Mouse (Mus musculus) liver, embryonic 12.5 days (tissue): ENCODE results near the gene Svs3b. TPM values are rescaled to one million over a fixed set of nuclear protein-coding genes. Genes with fewer than 3 reads are reported as not detected.
"Not testable (repeated sequence)": the region's sequence is repeated elsewhere in the genome, so short reads cannot be mapped to it uniquely, and the experiment has no call there.

ENCODE experiments used
- ATAC-seq: fragments of 200-750 bp; cut with Nextera tagmentation; 2 replicates; pipeline ENCODE4 v1.8.0; 2017; ENCODE audit warnings: moderate number of reproducible peaks, mild to moderate bottlenecking, moderate library complexity
- H3K27ac ChIP-seq: fragments of 300-500 bp; sonication (generic); 2 replicates; pipeline ENCODE4 v1.5.1; 2016; ENCODE audit warnings: mild to moderate bottlenecking
- H3K27me3 ChIP-seq: fragments of 300-500 bp; sonication (generic); replicated peaks from 2 replicates; pipeline ENCODE4 v1.6.1; 2016; ENCODE audit warnings: mild to moderate bottlenecking, moderate library complexity
- H3K36me3 ChIP-seq: fragments of 300-500 bp; sonication (generic); 2 replicates; pipeline ENCODE4 v1.6.1; 2016; ENCODE audit warnings: mild to moderate bottlenecking, moderate library complexity
- H3K4me1 ChIP-seq: fragments of 300-500 bp; sonication (generic); 2 replicates; pipeline ENCODE4 v1.6.1; 2016
- H3K4me2 ChIP-seq: fragments of 300-500 bp; sonication (generic); 2 replicates; pipeline ENCODE4 v1.6.1; 2016; ENCODE audit warnings: mild to moderate bottlenecking, moderate library complexity
- H3K4me3 ChIP-seq: fragments of 300-500 bp; sonication (generic); 2 replicates; pipeline ENCODE4 v1.5.1; 2016; ENCODE audit warnings: mild to moderate bottlenecking, moderate library complexity
- H3K9ac ChIP-seq: fragments of 300-500 bp; sonication (generic); 2 replicates; pipeline ENCODE4 v1.6.1; 2016; ENCODE audit warnings: mild to moderate bottlenecking, moderate library complexity
- H3K9me3 ChIP-seq: fragments of 300-500 bp; sonication (generic); replicated peaks from 2 replicates; pipeline ENCODE4 v1.6.1; 2016; ENCODE audit warnings: mild to moderate bottlenecking, moderate library complexity
- WGBS: fragments of 180-500 bp; shearing (Covaris S2); methylation state at CpG from one replicate; pipeline ENCODE4 v1.1.7; 2016; ENCODE audit not compliant: insufficient replicate concordance; 5-methylcytosine and 5-hydroxymethylcytosine counted together
- polyA plus RNA-seq: library from polyadenylated mRNA; unstranded; fragments of >200 nt; fragmentation: Nextera tagmentation; extraction: Ambion mirVana; gene quantifications from 2 replicates; pipeline ENCODE4 v1.2.1, GENCODE M21; 2016

The Svs3b gene
- polyA plus RNA-seq = not detected in 2 replicates

DNA sequence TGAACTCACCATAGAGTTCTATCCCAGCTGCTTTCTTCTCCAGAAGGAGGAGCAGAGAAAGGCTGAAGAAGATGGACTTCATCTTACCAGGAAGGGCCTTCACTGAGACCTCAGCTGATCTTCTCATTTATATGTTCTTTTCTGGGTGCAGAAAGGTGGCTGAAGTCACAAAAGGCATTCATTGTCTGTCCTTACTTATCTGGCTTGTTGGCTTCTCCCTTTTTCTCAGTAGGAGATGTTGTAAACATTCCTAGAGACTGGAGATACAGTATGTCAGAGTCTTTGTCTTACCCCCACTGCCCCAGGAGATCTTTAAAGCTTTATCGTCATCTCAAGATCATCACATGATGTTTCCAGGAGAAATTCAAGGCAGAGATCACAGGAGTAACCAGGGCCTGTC, at the start of gene Svs3b:
Gene Svs3b, minus strand, starts transcription at position 101 of the 400 bp plus-strand sequence.
- not testable (repeated sequence) for H3K27me3 ChIP-seq, ATAC-seq, H3K27ac ChIP-seq, H3K4me1 ChIP-seq, H3K9me3 ChIP-seq, H3K36me3 ChIP-seq, H3K4me2 ChIP-seq, H3K4me3 ChIP-seq, H3K9ac ChIP-seq
- 52% methylated on average over 1 of the region's 1 CpGs for WGBS

DNA sequence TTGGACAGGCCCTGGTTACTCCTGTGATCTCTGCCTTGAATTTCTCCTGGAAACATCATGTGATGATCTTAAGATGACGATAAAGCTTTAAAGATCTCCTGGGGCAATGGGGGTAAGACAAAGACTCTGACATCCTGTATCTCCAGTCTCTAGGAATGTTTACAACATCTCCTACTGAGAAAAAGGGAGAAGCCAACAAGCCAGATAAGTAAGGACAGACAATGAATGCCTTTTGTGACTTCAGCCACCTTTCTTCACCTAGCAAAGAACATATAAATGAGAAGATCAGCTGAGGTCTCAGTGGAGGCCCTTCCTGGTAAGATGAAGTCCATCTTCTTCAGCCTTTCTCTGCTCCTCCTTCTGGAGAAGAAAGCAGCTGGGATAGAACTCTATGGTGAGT, 32.5 kb upstream of the Svs3b start, which contains the start of gene Svs3a:
Gene Svs3a, plus strand, starts transcription at position 301 of the 400 bp plus-strand sequence.
- H3K36me3 ChIP-seq, H3K4me1 ChIP-seq, H3K9me3 ChIP-seq, H3K9ac ChIP-seq, ATAC-seq, H3K27ac ChIP-seq, H3K27me3 ChIP-seq, H3K4me3 ChIP-seq, H3K4me2 ChIP-seq: not testable (repeated sequence)
- WGBS = 55% methylated on average over 1 of the region's 1 CpGs

DNA sequence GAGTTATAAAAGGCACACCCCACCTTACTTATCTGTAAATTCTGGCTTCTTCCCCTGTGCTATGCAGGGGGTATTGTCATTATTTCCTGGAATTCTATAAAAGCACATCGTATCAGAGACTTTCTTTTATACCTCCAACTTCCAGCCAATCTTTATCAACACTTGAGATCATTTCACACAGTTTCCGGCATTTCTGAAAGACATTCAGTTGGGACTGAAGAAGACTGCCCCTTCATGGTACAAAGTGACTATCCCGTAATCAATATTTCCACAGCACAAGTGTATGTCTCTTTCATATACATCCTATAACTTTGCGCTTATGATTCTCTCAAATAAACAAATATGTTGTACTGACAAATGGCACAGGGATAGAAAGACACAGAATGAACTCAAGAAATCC, 21.9 kb upstream of the Svs3b start, which contains the start of gene Svs4:
Gene Svs4, minus strand, starts transcription at position 101 of the 400 bp plus-strand sequence.
- WGBS = 77% methylated on average over 4 of the region's 4 CpGs

DNA sequence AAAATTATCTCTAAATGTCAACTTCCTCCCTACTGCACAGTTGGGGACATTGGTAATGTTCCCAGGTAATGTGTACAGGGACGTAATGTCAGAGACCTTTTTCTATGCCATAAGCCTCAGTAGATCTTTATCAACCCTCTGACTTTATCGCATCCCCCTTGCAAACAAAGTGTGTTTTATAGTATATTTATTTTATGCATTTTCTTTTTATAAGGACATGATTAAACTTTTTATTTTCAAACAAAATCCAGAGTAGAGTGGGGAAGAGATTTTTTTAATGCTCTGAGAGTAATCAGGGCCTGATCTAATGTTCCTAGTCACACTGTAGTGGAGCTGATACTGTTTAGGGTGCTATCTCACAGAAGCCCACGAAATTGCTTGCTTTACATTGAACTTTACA, 18.1 kb downstream of the Svs3b start, which contains the start of gene Svs2:
Gene Svs2, minus strand, starts transcription at position 101 of the 400 bp plus-strand sequence.
- Histone ChIP-seq H3K4me1 (no peaks in the 10 kb centered on the region), H3K4me2 (no peak within 1 kb of the TSS), H3K36me3 (no peaks in the 10 kb centered on the region), H3K9me3 (no peaks in the 10 kb centered on the region), H3K27ac (no peak within 1 kb of the TSS), H3K4me3 (no peak within 1 kb of the TSS), H3K9ac (no peak within 1 kb of the TSS), H3K27me3 (no peaks in the 10 kb centered on the region)
- WGBS = 59% methylated on average over 3 of the region's 3 CpGs
- ATAC-seq = no peak

More for the DNA sequence above, 21.9 kb upstream of the Svs3b start, which contains the start of gene Svs4:
- no peak for ATAC-seq
- no peaks in the 10 kb centered on the region for H3K27me3 ChIP-seq
- no peak within 1 kb of the TSS for H3K9ac ChIP-seq
- H3K4me3 ChIP-seq = no peak within 1 kb of the TSS
- H3K36me3 ChIP-seq = no peaks in the 10 kb centered on the region
- H3K9me3 ChIP-seq = no peaks in the 10 kb centered on the region
- no peak within 1 kb of the TSS for H3K27ac ChIP-seq
- H3K4me1 ChIP-seq = no peaks in the 10 kb centered on the region
- no peak within 1 kb of the TSS for H3K4me2 ChIP-seq

DNA sequence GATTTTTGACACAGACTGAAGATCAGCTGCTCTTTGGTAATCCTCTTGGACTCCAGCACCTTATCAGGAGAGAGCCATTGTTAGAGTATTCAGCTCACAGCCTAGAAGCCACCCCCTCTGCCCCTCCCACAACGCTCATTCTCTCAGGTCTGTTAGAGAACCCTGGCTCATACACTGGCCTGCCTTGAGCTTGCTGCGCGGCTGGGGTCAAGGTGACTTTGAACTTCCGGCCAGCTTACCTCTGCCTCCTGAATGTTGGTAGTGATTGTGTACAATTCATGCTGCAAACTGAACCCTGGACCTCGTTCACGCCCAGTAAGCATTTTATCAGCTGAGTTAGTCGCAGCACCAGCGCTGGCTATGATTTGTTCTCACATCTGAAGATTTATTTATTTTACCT, 23.8 kb downstream of the Svs3b start:
- Histone ChIP-seq H3K9ac (no peak overlapping the region), H3K9me3 (no peaks in the 10 kb centered on the region), H3K4me2 (no peak overlapping the region), H3K4me1 (no peaks in the 10 kb centered on the region), H3K27ac (no peak overlapping the region), H3K4me3 (no peak overlapping the region), H3K36me3 (no peaks in the 10 kb centered on the region), H3K27me3 (no peaks in the 10 kb centered on the region)
- 70% methylated on average over 8 of the region's 8 CpGs for whole genome bisulfite sequencing
- no peak for ATAC-seq

DNA sequence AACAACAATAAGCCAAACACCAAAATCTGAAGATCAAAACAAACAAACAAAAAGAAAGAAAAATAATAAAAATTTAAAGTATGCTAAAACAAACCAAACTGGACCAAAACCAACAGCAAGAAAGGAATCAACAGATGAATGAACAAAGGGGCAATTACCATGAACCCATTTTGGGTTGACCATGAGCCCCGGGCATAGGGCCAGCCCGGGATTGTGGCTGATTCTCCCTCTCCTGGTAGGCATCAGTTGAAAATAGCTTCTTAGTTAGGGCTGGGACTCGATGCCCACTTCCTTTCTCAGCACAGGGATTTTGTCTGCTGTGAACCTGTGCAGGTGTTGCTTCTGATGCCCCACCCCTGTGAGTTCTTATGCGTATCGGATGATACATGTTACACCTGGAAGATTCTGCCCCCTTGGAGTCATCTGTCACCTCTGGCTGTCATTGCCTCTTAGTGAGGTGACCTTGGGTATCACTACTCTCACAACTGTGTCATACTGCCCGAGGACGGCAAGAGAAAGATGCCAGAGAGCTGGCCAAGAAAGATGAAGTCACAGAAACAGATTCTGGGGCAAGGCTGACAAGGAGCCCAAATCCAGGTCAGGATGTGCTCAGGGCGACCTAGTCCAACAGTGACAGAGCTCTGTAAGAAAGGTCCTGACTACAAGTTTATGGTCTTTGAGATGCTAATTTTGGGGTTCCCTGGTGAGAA, 27.9 kb downstream of the Svs3b start:
- 59% methylated on average over 8 of the region's 8 CpGs for WGBS
- ATAC-seq = no peak
- H3K9ac ChIP-seq = no peak overlapping the region
- no peaks in the 10 kb centered on the region for H3K27me3 ChIP-seq
- no peaks in the 10 kb centered on the region for H3K9me3 ChIP-seq
- no peak overlapping the region for H3K27ac ChIP-seq
- H3K4me1 ChIP-seq = no peaks in the 10 kb centered on the region
- H3K36me3 ChIP-seq = no peaks in the 10 kb centered on the region
- no peak overlapping the region for H3K4me2 ChIP-seq
- H3K4me3 ChIP-seq = no peak overlapping the region

DNA sequence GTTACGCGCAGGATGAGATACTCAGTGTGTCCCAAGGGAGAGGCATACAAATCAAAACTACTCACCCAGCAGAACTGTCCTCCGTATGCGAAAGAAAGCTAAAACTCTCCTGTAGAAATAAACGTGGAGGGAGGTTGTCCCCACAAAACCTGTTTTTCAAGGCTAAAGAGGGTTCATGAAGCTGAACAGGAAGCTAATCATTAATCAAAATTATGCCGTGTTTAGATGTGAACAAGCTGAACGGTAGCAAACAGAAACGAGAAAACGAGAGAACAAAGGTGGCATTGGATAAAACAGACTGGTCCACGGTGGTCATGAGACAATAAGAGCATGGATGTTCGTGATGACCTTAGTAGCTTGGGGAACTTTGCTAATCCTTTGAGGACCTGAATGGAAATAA, 34.9 kb downstream of the Svs3b start, which contains the start of gene Wfdc15b:
Gene Wfdc15b, minus strand, starts transcription at position 139 of the 400 bp plus-strand sequence.
- Histone ChIP-seq H3K27ac (no peak within 1 kb of the TSS), H3K27me3 (no peaks in the 10 kb centered on the region), H3K4me3 (no peak within 1 kb of the TSS), H3K4me1 (no peaks in the 10 kb centered on the region), H3K4me2 (no peak within 1 kb of the TSS), H3K36me3 (no peaks in the 10 kb centered on the region), H3K9me3 (no peaks in the 10 kb centered on the region), H3K9ac (no peak within 1 kb of the TSS)
- 69% methylated on average over 11 of the region's 11 CpGs for WGBS
- ATAC-seq = no peak

DNA sequence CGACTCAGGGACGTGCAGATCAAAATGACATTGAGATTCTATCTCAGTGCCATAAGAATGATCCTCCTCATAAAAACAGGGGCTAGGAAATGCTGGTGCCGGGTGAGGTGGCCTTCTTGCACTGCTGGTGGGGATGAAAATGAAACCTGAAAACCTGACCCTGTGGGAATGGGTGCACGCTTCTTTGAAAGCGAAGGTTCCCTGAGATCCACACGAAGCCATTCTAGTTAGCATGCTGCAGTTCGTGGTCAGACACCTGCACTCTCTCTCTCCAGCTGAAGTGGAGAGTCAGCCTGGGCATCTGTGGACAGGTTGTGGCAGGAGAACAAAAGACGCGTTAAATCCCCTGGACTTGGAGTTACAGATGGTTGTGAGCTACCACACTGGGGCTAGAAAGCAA, 37.1 kb downstream of the Svs3b start:
- H3K9ac ChIP-seq = no peak overlapping the region
- no peak overlapping the region for H3K27ac ChIP-seq
- H3K4me3 ChIP-seq = no peak overlapping the region
- no peak overlapping the region for H3K4me2 ChIP-seq
- no peak for ATAC-seq
- no peaks in the 10 kb centered on the region for H3K9me3 ChIP-seq
- H3K4me1 ChIP-seq = no peaks in the 10 kb centered on the region
- no peaks in the 10 kb centered on the region for H3K36me3 ChIP-seq
- 65% methylated on average over 9 of the region's 9 CpGs for WGBS
- H3K27me3 ChIP-seq = no peaks in the 10 kb centered on the region

DNA sequence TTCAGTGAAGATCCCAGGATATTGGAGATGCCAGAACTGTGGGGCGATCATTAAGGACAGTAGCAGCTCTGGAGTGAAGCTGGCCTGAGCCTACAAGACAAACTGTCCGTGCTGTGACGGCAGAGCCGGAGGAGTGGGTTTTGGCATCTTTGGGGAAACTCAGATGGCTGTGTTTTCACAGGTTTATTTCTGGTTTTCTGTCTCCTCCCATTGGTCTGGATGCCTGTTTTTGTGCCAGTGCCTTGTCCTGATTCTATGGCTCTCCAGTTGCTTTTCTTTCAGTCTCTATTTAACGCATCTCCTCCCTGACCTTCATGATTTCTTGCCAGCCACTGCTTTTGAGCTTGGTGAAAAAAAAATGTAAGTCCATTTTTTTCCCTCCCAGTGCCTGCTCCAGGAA, 43.7 kb downstream of the Svs3b start:
- Histone ChIP-seq H3K27ac (no peak overlapping the region), H3K36me3 (no peaks in the 10 kb centered on the region), H3K9ac (no peak overlapping the region), H3K27me3 (no peaks in the 10 kb centered on the region), H3K4me3 (no peak overlapping the region), H3K4me1 (no peaks in the 10 kb centered on the region), H3K9me3 (no peaks in the 10 kb centered on the region), H3K4me2 (no peak overlapping the region)
- 68% methylated on average over 5 of the region's 5 CpGs for WGBS
- no peak for ATAC-seq

DNA sequence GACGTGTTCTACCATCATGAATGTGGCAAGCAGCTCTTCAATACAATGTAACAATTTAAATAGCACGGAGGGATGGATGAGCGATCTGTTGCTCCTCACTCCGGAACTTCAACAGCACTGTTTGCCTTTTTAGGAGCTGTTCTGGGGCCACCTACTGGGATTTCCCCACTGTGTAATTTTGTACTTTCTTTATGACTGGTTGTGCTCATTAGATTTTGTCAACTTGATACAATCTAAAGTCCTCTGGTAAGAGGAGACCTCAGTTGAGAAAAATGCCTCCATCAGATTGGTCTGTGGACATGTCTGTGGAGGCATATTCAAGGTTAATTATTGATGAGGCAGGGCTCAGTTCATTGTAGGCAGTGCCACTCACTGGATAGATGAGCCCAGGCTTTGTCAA, 45.5 kb downstream of the Svs3b start:
- ATAC-seq = no peak
- Histone ChIP-seq H3K9ac (no peak overlapping the region), H3K4me1 (no peaks in the 10 kb centered on the region), H3K27me3 (no peaks in the 10 kb centered on the region), H3K36me3 (no peaks in the 10 kb centered on the region), H3K27ac (no peak overlapping the region), H3K9me3 (no peaks in the 10 kb centered on the region), H3K4me3 (no peak overlapping the region), H3K4me2 (no peak overlapping the region)
- WGBS = 76% methylated on average over 4 of the region's 4 CpGs

DNA sequence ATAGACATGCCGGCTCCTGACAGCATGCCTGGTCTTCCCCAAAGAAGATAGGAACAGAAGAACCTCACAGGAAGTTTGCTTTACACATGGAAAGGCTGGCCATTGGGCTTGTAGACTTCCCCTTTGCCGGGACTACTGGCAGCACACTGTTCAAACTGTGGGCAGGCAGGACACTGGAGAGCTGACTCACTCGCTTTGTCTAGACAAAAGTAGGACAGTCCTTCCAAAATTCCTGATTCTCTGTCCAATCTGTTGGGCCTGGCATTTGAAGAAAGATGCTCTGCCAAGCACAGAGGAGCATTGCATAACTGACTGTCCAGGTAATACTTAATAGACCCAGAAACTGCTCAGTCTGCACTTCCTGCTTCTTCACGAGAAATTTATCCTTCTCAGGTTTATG, 49.8 kb downstream of the Svs3b start:
- Histone ChIP-seq H3K4me2 (no peak overlapping the region), H3K4me1 (no peaks in the 10 kb centered on the region), H3K9ac (no peak overlapping the region), H3K27me3 (no peaks in the 10 kb centered on the region), H3K9me3 (no peaks in the 10 kb centered on the region), H3K27ac (no peak overlapping the region), H3K4me3 (no peak overlapping the region), H3K36me3 (no peaks in the 10 kb centered on the region)
- ATAC-seq = no peak
- WGBS = 45% methylated on average over 4 of the region's 4 CpGs

DNA sequence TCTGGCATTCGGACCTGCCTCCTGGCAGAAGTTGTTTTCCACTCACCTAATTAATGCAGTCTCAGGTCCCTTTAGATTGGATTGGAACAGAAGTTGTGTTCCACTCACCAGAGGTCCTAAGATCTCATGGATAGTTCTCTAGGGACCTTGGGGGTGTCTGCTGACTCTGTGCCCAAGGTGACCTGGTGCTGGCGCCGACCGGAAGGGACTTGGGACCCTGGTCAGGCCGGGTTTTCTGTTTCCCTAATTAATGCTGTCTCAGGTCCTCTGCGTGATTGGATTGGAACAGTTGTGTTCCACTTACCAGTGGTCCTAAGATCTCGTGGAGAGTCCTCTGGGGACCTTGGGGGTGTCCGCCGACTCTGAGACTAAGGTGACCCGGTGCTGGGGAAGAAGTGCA, 50.4 kb downstream of the Svs3b start:
- H3K4me1 ChIP-seq, H3K9ac ChIP-seq, ATAC-seq, H3K36me3 ChIP-seq, H3K4me3 ChIP-seq, H3K27ac ChIP-seq, H3K4me2 ChIP-seq, H3K9me3 ChIP-seq, H3K27me3 ChIP-seq: not testable (repeated sequence)
- 74% methylated on average over 10 of the region's 10 CpGs for WGBS
